Mouse (Mus musculus) spleen, postnatal 36 days (tissue): ENCODE measurements around the gene Kcnip4.

Source experiments
- DNase-seq, 2 experiments: peaks; one replicate each; pipeline ENCODE4 v3.0.0; 2022; ENCODE audit warnings: low spot score in 2 of 2, mixed read lengths in 1 of 2

Gene Kcnip4

GRCm38 (mm10) chr5:49356381-49356780 is 168.3 kb downstream of the Kcnip4 start:
- DNase-seq, result no peak

GRCm38 (mm10) chr5:49352061-49352460 is 172.6 kb downstream of the Kcnip4 start:
- DNase-seq, result no peak

GRCm38 (mm10) chr5:49350126-49350909 is 174.4 kb downstream of the Kcnip4 start:
- no peak for DNase-seq

GRCm38 (mm10) chr5:49349541-49349940 is 175.2 kb downstream of the Kcnip4 start:
- DNase-seq, result no peak

- DNase-seq, result no peak
These were observed 176.2 kb downstream of the Kcnip4 start for GRCm38 (mm10) chr5:49348511-49348910.

GRCm38 (mm10) chr5:49344606-49345005 is 180.1 kb downstream of the Kcnip4 start:
- DNase-seq, result no peak

- no peak for DNase-seq
These were observed 187.5 kb downstream of the Kcnip4 start for GRCm38 (mm10) chr5:49337164-49337563.

GRCm38 (mm10) chr5:49333063-49333462 is 191.6 kb downstream of the Kcnip4 start:
- no peak for DNase-seq

GRCm38 (mm10) chr5:49329023-49329422 is 195.7 kb downstream of the Kcnip4 start:
- DNase-seq, result no peak

GRCm38 (mm10) chr5:49318661-49319060 is 206.0 kb downstream of the Kcnip4 start:
- DNase-seq, result no peak

GRCm38 (mm10) chr5:49317869-49318268 is 206.8 kb downstream of the Kcnip4 start:
- DNase-seq, result no peak

- no peak for DNase-seq
These were observed 217.9 kb downstream of the Kcnip4 start for GRCm38 (mm10) chr5:49306796-49307195.

- no peak for DNase-seq
These were observed 219.4 kb downstream of the Kcnip4 start for GRCm38 (mm10) chr5:49305321-49305720.

GRCm38 (mm10) chr5:49298654-49299053 is 226.1 kb downstream of the Kcnip4 start:
- no peak for DNase-seq

GRCm38 (mm10) chr5:49292421-49292820 is 232.3 kb downstream of the Kcnip4 start:
- no peak for DNase-seq

GRCm38 (mm10) chr5:49291801-49292200 is 232.9 kb downstream of the Kcnip4 start:
- DNase-seq, result no peak

- no peak for DNase-seq
These were observed 239.1 kb downstream of the Kcnip4 start for GRCm38 (mm10) chr5:49285455-49286135.

GRCm38 (mm10) chr5:49284776-49285175 is 239.9 kb downstream of the Kcnip4 start:
- DNase-seq, result no peak

- no peak for DNase-seq
These were observed 241.3 kb downstream of the Kcnip4 start for GRCm38 (mm10) chr5:49283403-49283802.

GRCm38 (mm10) chr5:49271864-49272263 is 252.8 kb downstream of the Kcnip4 start:
- no peak for DNase-seq

- no peak for DNase-seq
These were observed 255.9 kb downstream of the Kcnip4 start for GRCm38 (mm10) chr5:49268807-49269206.

- no peak for DNase-seq
These were observed 265.4 kb downstream of the Kcnip4 start for GRCm38 (mm10) chr5:49259356-49259755.

- no peak for DNase-seq
These were observed 267.9 kb downstream of the Kcnip4 start for GRCm38 (mm10) chr5:49256850-49257249.
